Mouse (Mus musculus): ENCODE data around the gene Sirt4. TPM values are rescaled to one million over a fixed set of nuclear protein-coding genes. Genes with fewer than 3 reads are reported as not detected.

The Sirt4 gene
- polyA plus RNA-seq, 1 experiment from 2014 or later = 19.2 TPM

- Histone ChIP-seq H3K9me3 (ENCODE audit: control insufficient read depth, low read length) (no peaks in the 10 kb centered on the region), H3K36me3 (ENCODE audit: control insufficient read depth, insufficient read depth, low read length) (no peaks in the 10 kb centered on the region), H3K4me2 (ENCODE audit: low read depth, severe bottlenecking) (peak overlapping the region; percentile 93), H3K27me3 (ENCODE audit: control insufficient read depth, insufficient read depth, low read length) (peaks cover 2% of the 10 kb centered on the region; the same call in 1 of the 2 replicates), H3K4me3 (ENCODE audit: low read depth, low read length) (peak overlapping the region; percentile 97), H3K4me1 (ENCODE audit: control insufficient read depth, insufficient read depth, low read length) (peaks cover 34% of the 10 kb centered on the region), H3K9ac (ENCODE audit: low read length) (peak overlapping the region; percentile 97), H3K27ac (replicated peaks; ENCODE audit: low read depth, low read length) (peak overlapping the region; percentile 77)
- ATAC-seq (ENCODE audit: insufficient number of reproducible peaks, low FRiP score, low TSS enrichment, low read depth) (no peak), DNase-seq (ENCODE audit: low spot score) (peak; percentile 38)
- WGBS = 2% methylated on average over 20 of the region's 20 CpGs
Measured at GRCm38 (mm10) chr5:115428831-115429358, 55.6 kb downstream of the Sirt4 start.

Other genes starting within 250 kb of the Sirt4 start
- 118 and 123 TPM in 2 replicates for gene Pop5, start 248.9 kb downstream of the Sirt4 start, polyA plus RNA-seq (2014; fragmentation: Nextera tagmentation; extraction: Ambion mirVana)
- gene Rnf10, start 211.8 kb downstream of the Sirt4 start, polyA plus RNA-seq (2014; fragmentation: Nextera tagmentation; extraction: Ambion mirVana) = 77.5 and 105 TPM in 2 replicates
- 51.4 and 54.6 TPM in 2 replicates for gene Coq5, start 205.1 kb downstream of the Sirt4 start, polyA plus RNA-seq (2014; fragmentation: Nextera tagmentation; extraction: Ambion mirVana)
- gene Dynll1, start 183.7 kb downstream of the Sirt4 start, polyA plus RNA-seq (2014; fragmentation: Nextera tagmentation; extraction: Ambion mirVana) = 1,968 and 2,035 TPM in 2 replicates
- gene Srsf9, start 157.5 kb downstream of the Sirt4 start, polyA plus RNA-seq (2014; fragmentation: Nextera tagmentation; extraction: Ambion mirVana) = 417 and 433 TPM in 2 replicates
- gene Gatc, start 143.5 kb downstream of the Sirt4 start, polyA plus RNA-seq (2014; fragmentation: Nextera tagmentation; extraction: Ambion mirVana) = 42.5 and 46.7 TPM in 2 replicates
- gene Triap1, start 143.5 kb downstream of the Sirt4 start, polyA plus RNA-seq (2014; fragmentation: Nextera tagmentation; extraction: Ambion mirVana) = 59.8 and 64.4 TPM in 2 replicates
- gene Cox6a1, start 135.7 kb downstream of the Sirt4 start, polyA plus RNA-seq (2014; fragmentation: Nextera tagmentation; extraction: Ambion mirVana) = 712 and 734 TPM in 2 replicates
- 45.9 and 48.3 TPM in 2 replicates for gene Msi1, start 55.1 kb downstream of the Sirt4 start, polyA plus RNA-seq (2014; fragmentation: Nextera tagmentation; extraction: Ambion mirVana)
- gene Pla2g1b, start 18.5 kb downstream of the Sirt4 start, polyA plus RNA-seq (2014; fragmentation: Nextera tagmentation; extraction: Ambion mirVana) = not detected in 2 replicates
- 13.5 and 17.7 TPM in 2 replicates for gene Pxn, start 22.0 kb upstream of the Sirt4 start, polyA plus RNA-seq (2014; fragmentation: Nextera tagmentation; extraction: Ambion mirVana)
- gene Rplp0, start 74.7 kb upstream of the Sirt4 start, polyA plus RNA-seq (2014; fragmentation: Nextera tagmentation; extraction: Ambion mirVana) = 1,447 and 1,526 TPM in 2 replicates
- 39.6 and 44.5 TPM in 2 replicates for gene Gcn1l1, start 80.5 kb upstream of the Sirt4 start, polyA plus RNA-seq (2014; fragmentation: Nextera tagmentation; extraction: Ambion mirVana)
- gene Rab35, start 147.2 kb upstream of the Sirt4 start, polyA plus RNA-seq (2014; fragmentation: Nextera tagmentation; extraction: Ambion mirVana) = 17.0 and 17.9 TPM in 2 replicates
- 6.9 TPM in 2 replicates for gene Bicdl1, start 246.9 kb upstream of the Sirt4 start, polyA plus RNA-seq (2014; fragmentation: Nextera tagmentation; extraction: Ambion mirVana)